Mouse (Mus musculus): ENCODE data around the gene Mrps7.

Mrps7 gene

DNA sequence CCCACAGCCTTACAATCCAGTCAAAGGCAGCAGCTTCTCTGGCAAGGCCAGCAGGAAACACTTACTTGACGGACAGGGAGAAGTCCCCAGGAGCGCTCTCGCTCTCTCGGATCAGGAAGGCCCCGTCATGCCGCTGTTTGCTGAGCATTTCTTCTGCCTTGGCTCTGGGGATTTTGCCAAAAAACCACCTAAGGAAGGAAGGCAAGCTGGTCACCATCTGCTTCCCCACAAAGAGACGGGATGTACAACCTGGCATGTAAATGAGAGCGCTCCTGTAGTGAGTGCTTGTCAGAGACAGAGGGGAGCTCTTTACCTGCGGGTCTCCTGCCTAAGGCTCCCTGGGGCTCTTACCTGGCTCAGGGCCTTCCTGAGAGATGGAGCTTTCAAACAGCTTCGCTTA lies 46.0 kb downstream of the Mrps7 start:
- DNase-seq (ENCODE audit: low spot score in 2 of 2): no peak

DNA sequence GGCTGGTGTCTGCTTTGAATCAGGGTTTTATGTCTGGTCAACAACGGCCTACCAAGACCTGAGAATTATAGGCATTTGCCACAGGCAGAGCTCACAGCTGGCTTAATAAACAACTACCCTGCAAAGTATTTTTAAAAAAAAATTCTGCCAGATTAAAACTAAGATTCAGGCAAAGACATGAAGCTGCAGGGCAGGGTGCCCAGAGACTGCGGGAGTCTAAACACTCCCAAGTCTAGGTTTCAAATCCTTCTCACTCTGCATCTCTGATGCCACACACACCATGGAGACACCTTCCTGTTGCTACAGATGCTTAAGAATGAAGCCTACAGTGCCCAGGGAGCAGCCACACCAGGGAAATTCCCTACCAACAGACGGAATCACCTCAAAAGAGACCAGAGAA lies 48.0 kb downstream of the Mrps7 start:
- DNase-seq (ENCODE audit: low spot score in 2 of 2): no peak

DNA sequence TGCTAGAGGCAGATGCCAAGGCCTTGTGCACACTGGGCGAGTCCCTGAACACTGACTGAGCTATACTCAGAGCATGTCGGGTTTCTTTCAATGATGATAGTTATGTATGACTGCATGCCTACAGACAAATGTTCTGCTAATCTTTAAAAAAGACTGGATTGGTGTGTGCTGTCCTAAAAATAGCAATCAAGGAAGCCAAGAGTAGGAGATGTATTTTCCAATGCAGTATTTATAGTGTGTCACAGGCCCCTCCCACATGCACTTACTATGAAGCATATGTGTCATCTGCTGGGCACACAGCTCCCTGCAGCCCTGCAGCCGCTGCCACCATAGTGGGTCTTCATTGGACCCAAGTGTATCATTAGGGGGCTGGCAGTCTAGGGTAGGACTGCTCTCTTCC lies 49.5 kb downstream of the Mrps7 start:
- no peak for DNase-seq (ENCODE audit: low spot score in 2 of 2)

DNA sequence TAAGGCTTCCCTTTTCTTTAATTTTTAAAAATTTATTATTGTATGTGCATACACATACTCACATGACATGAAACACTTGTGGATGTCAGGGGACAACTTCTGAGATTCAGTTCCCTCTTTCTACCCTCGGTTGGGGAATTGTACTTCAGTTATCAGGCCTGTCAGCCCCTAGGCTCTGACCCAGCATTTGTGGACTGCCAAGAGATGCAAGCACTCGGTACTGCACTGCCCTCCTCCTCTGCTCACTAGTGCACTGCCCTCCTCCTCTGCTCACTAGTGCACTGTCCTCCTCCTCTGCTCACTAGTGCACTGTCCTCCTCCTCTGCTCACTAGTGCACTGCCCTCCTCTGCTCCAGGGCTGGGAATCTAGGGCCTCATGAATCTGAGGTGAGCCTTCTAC lies 50.4 kb downstream of the Mrps7 start:
- DNase-seq (ENCODE audit: low spot score in 2 of 2): peak; percentile 56 to 62
